Mouse (Mus musculus): ENCODE measurements at regions not wholly inside any gene's neighbourhood (a gene's known extent, or its start where the extent isn't known, plus 50 kb on each side); places are given as distances from the start of the nearest gene placed in this dataset.

GRCm38 (mm10) chr2:171332826-171333225 is 601.2 kb downstream of the Dok5 start:
- no peak for DNase-seq (ENCODE audit: low spot score)

DNA sequence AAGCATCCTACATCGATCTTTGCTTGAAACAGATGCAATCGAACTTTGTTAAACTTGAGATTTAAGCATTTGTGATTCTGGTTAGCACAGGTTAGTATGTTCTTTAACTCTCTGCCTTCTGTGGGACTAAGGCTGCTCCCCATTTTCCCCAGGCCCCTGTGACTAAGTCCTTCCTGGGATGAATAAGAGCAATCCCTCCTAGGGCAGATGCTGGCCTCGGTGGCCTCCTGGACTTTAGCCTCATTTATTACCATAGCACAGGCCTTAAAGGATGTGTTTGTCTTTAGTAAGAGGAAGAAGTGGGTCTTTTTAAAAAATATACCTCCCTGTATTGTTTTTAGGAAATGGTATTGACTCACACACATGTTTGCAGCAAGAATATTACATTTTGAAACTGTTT is 599.9 kb downstream of the Dok5 start:
- DNase-seq (ENCODE audit: low spot score), result no peak

- DNase-seq (ENCODE audit: low spot score), result no peak
These were observed 595.3 kb downstream of the Dok5 start for GRCm38 (mm10) chr2:171326909-171327308.

DNA sequence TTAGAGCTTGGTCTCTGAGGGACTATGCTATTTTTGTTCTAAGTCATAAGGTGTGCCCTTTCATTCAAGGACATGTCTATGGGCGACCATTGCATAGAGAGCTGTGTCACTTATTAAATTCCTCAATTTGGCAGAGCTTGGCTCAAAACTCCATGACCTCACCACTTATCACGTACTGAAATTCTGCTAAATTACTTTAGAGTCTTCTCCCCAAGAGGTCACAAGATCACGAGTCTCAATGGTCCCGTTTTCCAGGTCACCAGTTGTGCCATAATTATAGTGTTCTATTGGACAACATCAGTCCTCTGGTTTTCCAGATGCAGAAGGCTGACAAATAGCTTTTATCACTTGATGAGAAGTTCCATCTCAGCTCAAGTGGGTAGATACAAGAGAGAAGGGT is 576.9 kb downstream of the Dok5 start:
- DNase-seq (ENCODE audit: low spot score), result no peak

GRCm38 (mm10) chr2:171306000-171306399 is 574.4 kb downstream of the Dok5 start:
- DNase-seq (ENCODE audit: low spot score), result no peak

DNA sequence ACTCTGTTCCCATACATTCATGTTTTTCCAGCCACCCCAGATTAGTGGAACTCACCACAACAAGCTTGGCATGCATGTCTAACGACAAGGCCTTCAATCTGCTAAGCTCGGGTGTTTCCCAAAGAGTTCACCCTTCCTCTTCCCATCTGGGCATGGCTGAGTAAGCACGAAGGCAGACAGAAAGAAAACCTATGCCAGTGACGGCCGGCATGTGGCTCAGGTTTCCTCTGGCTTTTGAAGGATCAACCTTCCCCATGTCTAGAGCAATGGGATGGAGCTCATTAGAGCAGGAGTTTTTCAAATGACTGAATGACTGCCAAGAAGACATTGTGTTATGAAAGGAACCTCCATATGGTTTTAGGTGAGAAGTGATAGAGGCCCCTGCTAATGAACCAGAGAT is 566.9 kb downstream of the Dok5 start:
- DNase-seq (ENCODE audit: low spot score), result no peak

DNA sequence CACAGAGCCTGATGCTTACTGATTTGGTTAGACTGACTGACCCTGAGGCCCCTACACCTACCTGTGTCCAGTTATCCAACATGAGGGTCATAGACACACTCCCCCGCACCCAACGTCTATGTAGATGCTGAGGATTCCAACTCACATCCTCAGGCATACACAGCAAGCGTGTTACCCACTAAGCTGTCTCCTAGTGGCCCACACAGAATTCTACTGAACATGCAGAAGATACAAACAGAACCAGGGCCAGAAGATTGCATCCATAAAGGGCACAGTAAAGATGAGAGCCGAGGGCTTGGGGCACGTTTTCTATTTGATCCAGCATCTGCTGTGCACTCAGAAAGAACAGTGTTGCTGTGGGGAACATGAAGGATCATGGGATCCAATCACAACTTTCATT is 564.0 kb downstream of the Dok5 start:
- DNase-seq (ENCODE audit: low spot score), result no peak

- no peak for DNase-seq (ENCODE audit: low spot score)
These were observed 561.0 kb downstream of the Dok5 start for GRCm38 (mm10) chr2:171292579-171292978.

GRCm38 (mm10) chr2:171285719-171286394 is 554.2 kb downstream of the Dok5 start:
- no peak for DNase-seq (ENCODE audit: low spot score)

GRCm38 (mm10) chr2:171280132-171280531 is 548.5 kb downstream of the Dok5 start:
- DNase-seq (ENCODE audit: low spot score), result peak; percentile 5

DNA sequence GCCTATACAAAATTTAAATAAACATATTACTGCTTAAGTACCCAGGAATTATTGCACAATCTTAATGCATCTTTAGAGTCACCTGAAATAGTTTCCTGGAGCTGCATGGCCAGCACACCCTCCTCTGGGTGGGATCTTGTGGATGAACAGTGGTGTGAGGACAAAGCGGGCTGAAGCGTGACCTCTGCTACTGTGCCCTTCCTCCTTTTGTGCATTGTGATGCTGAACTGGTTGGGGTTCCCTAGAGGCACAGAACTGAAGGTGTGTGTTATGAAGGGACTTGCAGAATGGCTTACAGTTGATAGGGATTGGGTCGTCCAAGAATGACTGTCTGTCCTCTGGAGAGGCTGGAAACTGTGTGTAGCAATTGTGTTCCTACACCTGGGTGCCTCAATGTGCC is 547.7 kb downstream of the Dok5 start:
- no peak for DNase-seq (ENCODE audit: low spot score)

DNA sequence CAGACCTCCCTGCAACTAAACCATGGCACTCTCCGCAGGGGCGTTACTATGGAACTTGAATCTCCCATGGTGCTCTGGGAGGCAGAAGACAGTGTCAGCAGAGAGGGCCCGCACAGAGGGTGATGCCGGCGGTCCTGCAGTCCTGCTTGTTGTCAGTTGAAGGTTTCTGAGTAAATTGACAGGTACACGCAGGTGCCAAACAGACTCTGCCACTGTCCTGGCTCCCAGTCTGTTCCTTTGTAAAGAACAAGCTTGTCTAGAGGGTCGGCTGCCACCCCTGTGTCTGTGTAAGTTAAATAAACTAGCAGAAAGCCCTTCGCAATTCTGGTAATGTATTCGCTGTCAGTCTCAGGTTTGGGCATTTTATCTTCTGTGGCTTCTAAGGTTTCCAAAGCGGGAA is 521.6 kb downstream of the Dok5 start:
- no peak for DNase-seq (ENCODE audit: low spot score)

GRCm38 (mm10) chr2:171245391-171245790 is 513.8 kb downstream of the Dok5 start:
- DNase-seq (ENCODE audit: low spot score), result no peak

- DNase-seq (ENCODE audit: low spot score), result no peak
These were observed 510.7 kb downstream of the Dok5 start for GRCm38 (mm10) chr2:171242356-171242755.

DNA sequence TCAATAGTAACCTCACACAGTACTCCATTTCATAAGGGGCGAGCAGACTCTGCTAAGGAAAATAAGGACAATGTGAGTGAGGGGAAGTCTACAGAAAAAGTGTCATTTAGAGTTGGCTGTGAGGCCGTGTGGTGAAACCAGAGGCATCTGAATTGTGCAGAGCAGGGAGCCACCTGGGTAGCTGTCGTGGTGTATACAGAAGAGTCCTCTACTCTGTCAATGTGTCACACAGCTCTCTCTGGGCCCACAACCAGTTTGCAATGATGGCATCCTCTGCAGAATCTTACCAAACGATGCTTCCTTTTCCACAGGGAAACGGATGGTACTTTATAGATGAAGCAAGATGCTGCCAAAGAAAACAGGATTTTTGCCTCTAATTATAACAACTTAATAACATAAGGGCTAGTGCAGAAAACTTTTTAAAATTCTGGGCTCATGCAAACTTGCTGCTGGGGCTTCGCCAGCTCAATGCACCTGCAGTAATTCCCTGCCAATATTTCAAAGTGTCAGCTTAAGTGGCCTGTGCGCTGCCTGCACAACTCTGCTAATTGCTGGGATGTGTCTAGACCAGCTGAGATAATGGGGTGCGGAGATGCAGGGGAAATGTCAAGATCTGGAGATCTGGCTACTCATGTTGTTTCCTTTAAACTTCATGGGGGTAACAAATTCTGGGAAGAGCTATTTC is 505.8 kb downstream of the Dok5 start:
- no peak for DNase-seq (ENCODE audit: low spot score)

DNA sequence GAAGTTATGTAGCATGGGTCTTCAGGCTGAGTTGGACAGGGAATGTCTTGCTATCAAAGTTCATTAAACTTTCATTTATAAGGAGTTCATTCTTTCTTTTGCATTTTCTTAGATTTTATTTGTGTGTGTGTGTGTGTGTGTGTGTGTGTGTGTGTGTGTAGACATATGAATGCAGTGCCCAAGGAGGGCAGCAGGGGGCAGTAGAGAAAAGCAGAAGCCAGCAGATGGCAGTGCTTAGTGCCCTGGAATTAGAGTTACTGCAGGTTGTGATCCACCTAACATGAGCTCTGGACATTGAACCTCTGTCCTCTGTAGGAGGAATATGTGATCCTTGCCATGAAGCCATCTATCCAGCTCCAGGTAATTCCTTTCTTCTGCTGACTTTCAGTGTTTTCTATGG is 501.2 kb downstream of the Dok5 start:
- no peak for DNase-seq (ENCODE audit: low spot score)

GRCm38 (mm10) chr2:171231288-171232050 is 499.9 kb downstream of the Dok5 start:
- no peak for DNase-seq (ENCODE audit: low spot score)

DNA sequence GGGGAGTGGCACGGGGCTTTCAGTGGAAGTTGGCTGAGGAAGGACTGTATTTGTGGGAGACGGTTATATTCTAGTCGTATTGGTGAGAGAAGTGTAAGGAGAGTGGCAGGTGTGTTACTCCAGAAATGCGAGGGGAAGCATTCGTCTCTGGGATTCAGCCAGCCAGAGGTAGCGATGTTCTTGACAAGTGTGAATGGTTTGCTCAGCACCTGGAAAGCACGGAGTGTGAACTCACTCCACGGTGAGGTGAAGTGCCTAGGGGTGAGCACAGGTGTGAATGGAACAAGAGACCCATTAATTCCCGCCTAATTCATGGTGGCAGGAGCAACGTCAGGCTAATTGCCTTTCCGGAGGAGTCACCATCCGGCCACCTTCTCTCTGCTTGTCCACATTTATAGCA is 498.9 kb downstream of the Dok5 start:
- DNase-seq (ENCODE audit: low spot score), result no peak

DNA sequence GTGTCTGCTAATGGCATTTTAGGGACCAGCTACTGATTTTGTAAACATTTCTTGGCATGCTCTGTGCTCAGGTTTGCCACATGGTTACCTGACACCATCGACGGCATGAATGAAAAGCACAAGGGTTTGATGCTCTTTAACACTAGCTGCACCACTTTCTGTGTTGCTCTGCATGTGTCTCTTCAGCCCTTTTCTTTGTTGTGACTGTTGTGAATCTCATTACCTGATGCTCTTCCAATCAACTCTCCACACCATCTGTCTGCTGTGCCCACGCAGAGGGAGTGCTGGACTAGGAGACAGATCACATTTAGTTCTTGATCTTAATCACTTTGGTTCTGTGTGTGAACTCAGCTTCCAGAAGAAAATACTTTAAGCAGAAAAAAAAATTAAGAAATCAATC is 496.6 kb downstream of the Dok5 start:
- DNase-seq (ENCODE audit: low spot score), result no peak

- DNase-seq (ENCODE audit: low spot score), result no peak
These were observed 482.2 kb downstream of the Dok5 start for GRCm38 (mm10) chr2:171213792-171214191.

DNA sequence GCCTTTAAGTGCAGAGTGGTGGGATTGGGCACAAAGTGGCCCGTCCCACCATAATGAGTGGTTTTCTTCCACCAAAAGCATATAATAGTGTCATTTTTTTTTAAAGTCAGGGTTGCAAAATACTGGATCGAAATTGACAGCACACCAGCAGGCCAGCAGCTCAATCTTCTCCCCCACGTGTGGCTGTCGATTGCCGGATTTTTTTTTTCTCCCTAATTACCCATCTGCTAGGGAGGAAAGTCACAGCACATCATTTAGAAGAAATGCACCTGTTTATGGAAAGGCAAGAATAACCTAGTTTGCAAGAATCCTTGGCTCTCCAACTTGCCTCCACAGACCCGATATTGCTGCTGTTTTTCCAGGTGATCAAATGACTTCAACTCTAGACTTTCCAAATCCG is 464.9 kb downstream of the Dok5 start:
- no peak for DNase-seq (ENCODE audit: low spot score)

DNA sequence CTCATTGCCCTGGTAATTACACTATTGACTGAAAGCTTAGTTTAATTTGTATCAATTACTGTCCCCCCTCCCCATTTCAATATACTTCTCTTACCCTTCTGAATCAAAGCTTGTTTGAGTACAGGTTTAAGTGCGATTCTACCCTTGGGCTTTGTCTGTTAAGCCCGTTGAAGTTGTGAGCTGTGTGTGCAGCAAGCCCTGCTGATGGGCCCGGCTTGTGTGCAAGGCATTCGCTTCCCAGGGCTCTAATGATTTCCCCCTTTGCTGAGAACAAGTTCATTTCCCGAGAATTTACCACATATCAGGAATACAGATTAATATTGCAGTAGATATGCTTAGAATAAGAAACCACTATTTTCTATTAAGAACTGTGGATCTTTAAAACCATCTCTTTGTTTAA is 460.6 kb downstream of the Dok5 start:
- DNase-seq (ENCODE audit: low spot score), result no peak

All from yolk sac, embryonic 10.5 days (tissue).